Mouse (Mus musculus) lung, embryonic 15.5 days (tissue): ENCODE measurements around the gene Tbx1. TPM values are rescaled to one million over a fixed set of nuclear protein-coding genes. Genes with fewer than 3 reads are reported as not detected.

Source experiments
- ATAC-seq: fragments of 200-750 bp; cut with Nextera tagmentation; 2 replicates; pipeline ENCODE4 v1.8.0; 2017; ENCODE audit warnings: moderate number of reproducible peaks, borderline replicate concordance; ENCODE audit not compliant: low FRiP score, low TSS enrichment; ENCODE audit errors: extremely low read depth
- H3K27ac ChIP-seq: fragments of 300-500 bp; sonication (generic); 2 replicates; pipeline ENCODE4 v1.5.1; 2015; ENCODE audit warnings: moderate library complexity, mild to moderate bottlenecking, inconsistent platforms
- H3K27me3 ChIP-seq: fragments of 300-500 bp; sonication (generic); 2 replicates; pipeline ENCODE4 v1.6.1; 2015; ENCODE audit warnings: inconsistent platforms
- H3K36me3 ChIP-seq: fragments of 300-500 bp; sonication (generic); 2 replicates; pipeline ENCODE4 v1.6.1; 2015; ENCODE audit warnings: inconsistent platforms
- H3K4me1 ChIP-seq: fragments of 300-500 bp; sonication (generic); 2 replicates; pipeline ENCODE4 v1.6.1; 2015; ENCODE audit warnings: inconsistent platforms
- H3K4me2 ChIP-seq: fragments of 300-500 bp; sonication (generic); 2 replicates; pipeline ENCODE4 v1.6.1; 2015; ENCODE audit warnings: inconsistent platforms, mild to moderate bottlenecking, moderate library complexity
- H3K4me3 ChIP-seq: fragments of 300-500 bp; sonication (generic); 2 replicates; pipeline ENCODE4 v1.5.1; 2015; ENCODE audit warnings: mild to moderate bottlenecking, inconsistent platforms
- H3K9ac ChIP-seq: fragments of 300-500 bp; sonication (generic); 2 replicates; pipeline ENCODE4 v1.6.1; 2015; ENCODE audit warnings: inconsistent platforms
- H3K9me3 ChIP-seq: fragments of 300-500 bp; sonication (generic); 2 replicates; pipeline ENCODE4 v1.6.1; 2016; ENCODE audit warnings: inconsistent platforms
- WGBS: fragments of 180-500 bp; shearing (Covaris S2); methylation state at CpG from one replicate; pipeline ENCODE4 v1.1.7; 2015; 5-methylcytosine and 5-hydroxymethylcytosine counted together
- polyA plus RNA-seq: library from polyadenylated mRNA; unstranded; fragments of >200 nt; fragmentation: Nextera tagmentation; extraction: Ambion mirVana; gene quantifications from 2 replicates; pipeline ENCODE4 v1.2.1, GENCODE M21; 2015

Tbx1 gene
- 10.9 and 13.1 TPM in 2 replicates for polyA plus RNA-seq

GRCm38 (mm10) chr16:18589804-18590790 lies at the start of gene Tbx1:
Gene Tbx1, minus strand, starts transcription at chr16:18590671.
- Histone ChIP-seq H3K27me3 (peaks cover 85% of the 10 kb centered on the region), H3K9ac (peak within 1 kb of the TSS; percentile 32), H3K4me1 (peaks cover 41% of the 10 kb centered on the region), H3K9me3 (no peaks in the 10 kb centered on the region), H3K4me2 (peak within 1 kb of the TSS; percentile 88), H3K4me3 (peak within 1 kb of the TSS; percentile 41), H3K27ac (peak within 1 kb of the TSS; percentile 53), H3K36me3 (no peaks in the 10 kb centered on the region)
- ATAC-seq: no peak
- WGBS: 5% methylated on average over 48 of the region's 48 CpGs

DNA sequence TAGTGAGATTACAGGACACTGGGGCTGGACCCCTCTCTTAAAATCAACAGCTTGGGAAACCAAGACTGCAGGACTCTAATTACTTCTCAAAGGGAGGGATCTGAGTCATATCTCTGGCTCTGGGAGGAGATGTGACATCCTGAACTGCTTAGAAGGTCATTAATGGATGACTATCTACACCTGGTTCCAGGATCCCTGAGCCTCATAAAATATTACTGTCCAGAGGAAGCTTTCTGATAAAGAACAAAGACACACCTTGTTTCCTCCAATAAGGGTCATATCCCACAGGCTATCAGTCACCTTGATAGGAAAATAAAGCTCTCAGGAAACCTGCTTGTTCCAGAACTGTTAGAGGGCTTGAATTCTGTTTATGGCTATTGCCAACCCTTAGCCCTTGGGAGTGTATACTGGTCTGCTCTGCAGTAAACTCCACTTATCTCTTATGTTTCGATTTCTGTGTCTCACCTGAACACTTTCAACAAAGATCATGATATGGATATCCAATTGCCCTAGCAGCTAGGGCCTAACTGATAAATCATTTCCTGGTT lies 49.0 kb upstream of the Tbx1 start:
- Histone ChIP-seq H3K4me1 (no peaks in the 10 kb centered on the region), H3K4me2 (no peak overlapping the region), H3K4me3 (no peak overlapping the region), H3K36me3 (no peaks in the 10 kb centered on the region), H3K9me3 (no peaks in the 10 kb centered on the region), H3K9ac (no peak overlapping the region), H3K27me3 (no peaks in the 10 kb centered on the region), H3K27ac (no peak overlapping the region)
- ATAC-seq: no peak
- 68% methylated on average over 1 of the region's 1 CpGs for WGBS

- no peak overlapping the region for H3K27ac ChIP-seq
- WGBS: 35% methylated on average over 2 of the region's 2 CpGs
- no peaks in the 10 kb centered on the region for H3K36me3 ChIP-seq
- H3K9me3 ChIP-seq: no peaks in the 10 kb centered on the region
- H3K4me3 ChIP-seq: no peak overlapping the region
- no peak for ATAC-seq
- no peak overlapping the region for H3K9ac ChIP-seq
- H3K27me3 ChIP-seq: no peaks in the 10 kb centered on the region
- H3K4me2 ChIP-seq: no peak overlapping the region
- H3K4me1 ChIP-seq: no peaks in the 10 kb centered on the region
Observed at GRCm38 (mm10) chr16:18638396-18638795, 47.9 kb upstream of the Tbx1 start.

DNA sequence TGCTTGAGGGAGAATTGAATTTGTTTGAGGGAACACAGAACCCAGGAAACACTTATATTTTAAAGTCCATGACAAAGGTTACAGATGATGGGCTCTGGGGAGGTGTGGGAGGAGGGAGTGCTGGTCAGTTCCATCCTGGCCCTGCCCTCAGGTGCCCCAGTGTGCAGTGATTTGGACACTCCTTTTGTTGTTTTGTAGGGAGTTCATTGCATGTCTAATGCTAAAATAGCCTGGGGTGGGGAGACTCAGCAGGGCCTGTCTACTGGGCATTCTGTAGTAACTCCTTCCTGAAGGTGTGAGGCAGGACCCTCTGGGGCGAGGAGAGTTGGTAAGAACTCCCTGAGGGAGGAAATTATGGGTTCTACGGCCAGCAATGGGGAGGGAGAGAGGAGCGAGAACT lies 46.3 kb upstream of the Tbx1 start:
- 58% methylated on average over 3 of the region's 3 CpGs for WGBS
- Histone ChIP-seq H3K36me3 (no peaks in the 10 kb centered on the region), H3K4me3 (no peak overlapping the region), H3K9ac (no peak overlapping the region), H3K27me3 (no peaks in the 10 kb centered on the region), H3K27ac (no peak overlapping the region), H3K4me1 (no peaks in the 10 kb centered on the region), H3K4me2 (no peak overlapping the region), H3K9me3 (no peaks in the 10 kb centered on the region)
- ATAC-seq: no peak

DNA sequence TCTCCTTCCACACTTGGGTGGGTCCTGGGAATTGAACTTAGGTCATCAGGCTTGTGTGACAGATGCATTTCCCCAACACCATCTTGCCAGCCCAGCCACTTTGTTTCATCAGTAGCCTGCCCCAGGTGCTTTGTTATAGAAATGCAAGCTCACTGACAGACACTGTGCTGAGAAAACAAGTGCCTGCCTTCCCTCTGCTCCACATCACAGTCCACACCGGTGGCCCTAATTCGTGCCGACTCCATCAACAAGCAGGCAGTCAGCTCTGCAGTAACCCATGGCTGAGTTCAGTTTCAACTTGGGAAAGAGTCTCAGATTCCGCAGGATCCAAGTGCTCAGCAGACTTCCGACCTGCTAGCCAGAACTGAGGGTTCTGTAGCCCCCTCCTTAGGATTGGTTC lies 45.9 kb upstream of the Tbx1 start:
- no peak for ATAC-seq
- Histone ChIP-seq H3K4me3 (no peak overlapping the region), H3K9me3 (no peaks in the 10 kb centered on the region), H3K4me1 (no peaks in the 10 kb centered on the region), H3K27me3 (no peaks in the 10 kb centered on the region), H3K36me3 (no peaks in the 10 kb centered on the region), H3K4me2 (no peak overlapping the region), H3K9ac (no peak overlapping the region), H3K27ac (no peak overlapping the region)
- WGBS: 75% methylated on average over 5 of the region's 5 CpGs

- H3K9ac ChIP-seq: no peak overlapping the region
- H3K4me3 ChIP-seq: no peak overlapping the region
- no peak overlapping the region for H3K4me2 ChIP-seq
- H3K36me3 ChIP-seq: no peaks in the 10 kb centered on the region
- 10% methylated on average over 1 of the region's 1 CpGs for WGBS
- peaks cover 17% of the 10 kb centered on the region for H3K4me1 ChIP-seq
- no peak overlapping the region for H3K27ac ChIP-seq
- no peak for ATAC-seq
- H3K9me3 ChIP-seq: no peaks in the 10 kb centered on the region
- peaks cover 2% of the 10 kb centered on the region; the same call in 1 of the 2 replicates for H3K27me3 ChIP-seq
Observed at GRCm38 (mm10) chr16:18633333-18633732, 42.9 kb upstream of the Tbx1 start.

- no peak overlapping the region for H3K4me3 ChIP-seq
- ATAC-seq: no peak
Observed at GRCm38 (mm10) chr16:18632816-18633215, 42.3 kb upstream of the Tbx1 start.

GRCm38 (mm10) chr16:18632059-18632458 lies 41.6 kb upstream of the Tbx1 start:
- Histone ChIP-seq H3K9me3 (no peaks in the 10 kb centered on the region), H3K27me3 (peaks cover 14% of the 10 kb centered on the region), H3K9ac (no peak overlapping the region), H3K4me3 (no peak overlapping the region), H3K4me1 (peaks cover 23% of the 10 kb centered on the region), H3K27ac (no peak overlapping the region), H3K4me2 (no peak overlapping the region), H3K36me3 (no peaks in the 10 kb centered on the region)
- 37% methylated on average over 3 of the region's 3 CpGs for WGBS
- ATAC-seq: no peak

More at GRCm38 (mm10) chr16:18632816-18633215, 42.3 kb upstream of the Tbx1 start:
- no peaks in the 10 kb centered on the region for H3K36me3 ChIP-seq
- peaks cover 22% of the 10 kb centered on the region for H3K4me1 ChIP-seq
- no peak overlapping the region for H3K9ac ChIP-seq
- WGBS: 42% methylated on average over 2 of the region's 2 CpGs
- H3K27me3 ChIP-seq: peaks cover 7% of the 10 kb centered on the region; the same call in 1 of the 2 replicates
- no peaks in the 10 kb centered on the region for H3K9me3 ChIP-seq
- no peak overlapping the region for H3K27ac ChIP-seq
- no peak overlapping the region for H3K4me2 ChIP-seq

DNA sequence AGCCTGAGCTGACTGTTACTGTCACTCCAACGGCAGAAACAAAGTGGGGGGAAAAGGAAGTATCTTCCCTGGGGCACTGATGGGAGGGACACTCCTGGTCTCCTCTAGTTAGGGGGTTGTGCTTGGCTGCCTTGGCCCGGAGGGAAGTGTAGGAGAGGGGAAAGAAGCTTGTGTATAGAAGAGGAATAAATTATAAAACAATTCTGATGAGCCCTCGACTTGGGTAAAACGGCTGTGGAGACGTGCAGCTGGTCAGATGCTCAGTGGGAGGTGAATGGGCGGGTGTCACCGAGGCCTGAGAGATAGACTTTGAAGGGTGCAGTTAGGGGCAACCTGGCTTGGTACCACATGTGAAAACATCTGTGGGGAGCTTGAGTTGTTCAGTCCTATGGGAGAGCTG lies 40.7 kb upstream of the Tbx1 start:
- Histone ChIP-seq H3K36me3 (no peaks in the 10 kb centered on the region), H3K9me3 (no peaks in the 10 kb centered on the region), H3K27me3 (peaks cover 20% of the 10 kb centered on the region), H3K4me1 (peaks cover 31% of the 10 kb centered on the region), H3K4me3 (no peak overlapping the region), H3K27ac (no peak overlapping the region), H3K4me2 (no peak overlapping the region), H3K9ac (no peak overlapping the region)
- ATAC-seq: no peak
- WGBS: 53% methylated on average over 7 of the region's 7 CpGs

DNA sequence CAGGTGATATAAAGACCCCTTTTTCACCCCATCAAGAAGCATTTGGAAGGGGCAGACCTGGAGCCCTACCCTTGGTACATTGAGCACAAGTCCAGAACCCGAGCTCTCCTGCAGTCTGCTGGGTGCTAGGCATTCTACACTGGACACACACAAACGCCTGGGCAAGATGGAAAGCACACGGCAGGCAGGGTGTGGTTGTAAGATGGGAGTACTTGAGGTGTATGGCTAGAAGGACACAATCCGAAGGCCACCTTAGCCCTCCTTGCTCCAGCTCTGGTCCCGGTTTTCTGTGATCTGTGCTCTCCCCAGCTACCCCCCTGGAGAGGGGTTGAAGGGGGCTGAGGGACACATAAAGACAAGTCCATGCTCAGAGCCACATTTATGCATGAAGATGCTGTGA lies 39.8 kb upstream of the Tbx1 start:
- no peak for ATAC-seq
- Histone ChIP-seq H3K36me3 (no peaks in the 10 kb centered on the region), H3K9me3 (no peaks in the 10 kb centered on the region), H3K4me2 (peak overlapping the region; percentile 95), H3K4me1 (peaks cover 35% of the 10 kb centered on the region), H3K4me3 (peak overlapping the region; percentile 76), H3K9ac (peak overlapping the region; percentile 69), H3K27ac (no peak overlapping the region), H3K27me3 (peaks cover 29% of the 10 kb centered on the region)
- WGBS: 51% methylated on average over 5 of the region's 5 CpGs

GRCm38 (mm10) chr16:18629390-18630231 lies 39.1 kb upstream of the Tbx1 start, which contains the start of gene Sept5:
Gene Sept5, minus strand, starts transcription at chr16:18629954.
- Histone ChIP-seq H3K9ac (peak within 1 kb of the TSS; percentile 69), H3K4me3 (peak within 1 kb of the TSS; percentile 76), H3K4me2 (peak within 1 kb of the TSS; percentile 95), H3K36me3 (no peaks in the 10 kb centered on the region), H3K27ac (no peak within 1 kb of the TSS), H3K27me3 (peaks cover 36% of the 10 kb centered on the region), H3K9me3 (no peaks in the 10 kb centered on the region), H3K4me1 (peaks cover 35% of the 10 kb centered on the region)
- ATAC-seq: peak; percentile 43; the same call in 1 of the 2 replicates
- under 1% methylated on average over 61 of the region's 93 CpGs for WGBS
